Mouse (Mus musculus) splenic B cell, adult 2 months (primary cell): ENCODE data around the gene Asb11.

Source experiments
- DNase-seq: peaks from one replicate; pipeline ENCODE4 v3.0.0-alpha.2; 2011; ENCODE audit warnings: low read depth, low spot score
- H3K27me3 ChIP-seq: 2 replicates; pipeline ENCODE4 v1.6.1; 2012; ENCODE audit warnings: mild to moderate bottlenecking, low read length, moderate library complexity, mixed read lengths; ENCODE audit not compliant: control insufficient read depth, poor library complexity, insufficient read depth, severe bottlenecking
- H3K36me3 ChIP-seq: 2 replicates; pipeline ENCODE4 v1.6.1; 2012; ENCODE audit warnings: mild to moderate bottlenecking, low read length, moderate library complexity, mixed read lengths; ENCODE audit not compliant: control insufficient read depth, poor library complexity, insufficient read depth, severe bottlenecking

The Asb11 gene

DNA sequence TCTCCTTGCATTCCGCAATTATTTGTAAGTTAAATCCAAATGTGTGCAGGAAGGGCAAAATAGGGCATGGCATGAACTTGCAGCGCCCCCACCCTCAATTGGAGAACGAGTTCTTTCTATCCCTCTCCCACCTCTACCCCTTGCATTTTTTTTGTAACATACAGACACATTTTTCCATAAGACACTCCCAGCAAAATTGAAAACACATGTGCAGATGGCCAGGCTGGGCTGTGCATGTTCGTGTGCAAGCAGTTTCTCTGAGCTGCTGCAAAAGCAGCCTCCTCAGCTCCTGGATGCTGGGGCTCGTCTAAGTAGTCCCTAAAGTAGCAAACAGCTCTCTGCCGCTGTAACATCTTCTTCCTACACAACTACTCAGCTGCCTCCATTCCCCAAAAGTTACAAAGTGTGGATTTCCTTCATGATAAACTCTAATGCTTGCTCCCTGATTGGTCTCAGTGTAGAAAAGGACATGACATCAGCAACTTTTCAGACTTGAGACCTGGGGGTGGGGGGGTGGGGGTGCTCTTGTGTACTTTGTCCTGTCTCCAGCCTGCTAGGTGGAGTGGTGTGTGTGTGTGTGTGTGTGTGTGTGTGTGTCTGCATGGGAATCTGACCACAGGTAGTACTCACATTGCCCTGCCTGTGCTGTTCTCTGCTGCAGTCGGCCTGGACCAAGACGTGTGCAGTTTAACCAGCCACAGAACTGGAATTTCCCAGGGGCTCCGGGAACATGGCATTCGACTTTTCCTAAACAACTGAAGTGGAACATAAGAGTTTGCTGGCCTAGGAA, 69.1 kb downstream of the Asb11 start, which contains the start of gene Asb9:
Gene Asb9, plus strand, starts transcription at position 619 of the 790 bp plus-strand sequence.
- H3K36me3 ChIP-seq, result no peaks in the 10 kb centered on the region
- H3K27me3 ChIP-seq, result no peaks in the 10 kb centered on the region
- no peak for DNase-seq

DNA sequence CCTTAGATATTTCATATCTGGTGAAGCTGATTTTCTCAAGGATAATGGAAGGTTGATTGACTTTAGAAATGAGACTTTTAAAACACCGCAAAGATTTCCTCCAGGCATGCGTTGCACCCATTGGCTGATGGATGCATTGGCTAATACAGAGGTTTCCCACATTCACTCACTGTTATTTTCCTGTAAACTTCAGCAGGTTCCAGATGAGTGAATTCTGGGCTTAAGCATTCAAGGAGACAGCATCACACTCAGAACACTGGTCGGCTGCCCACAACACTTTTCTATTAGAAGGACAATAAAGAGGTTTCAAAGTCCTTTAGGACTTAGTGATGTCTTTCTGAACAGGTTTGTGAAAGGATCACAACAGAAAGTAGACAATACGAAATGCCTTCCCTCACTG, 70.3 kb downstream of the Asb11 start:
- Histone ChIP-seq H3K36me3 (no peaks in the 10 kb centered on the region), H3K27me3 (no peaks in the 10 kb centered on the region)
- no peak for DNase-seq

DNA sequence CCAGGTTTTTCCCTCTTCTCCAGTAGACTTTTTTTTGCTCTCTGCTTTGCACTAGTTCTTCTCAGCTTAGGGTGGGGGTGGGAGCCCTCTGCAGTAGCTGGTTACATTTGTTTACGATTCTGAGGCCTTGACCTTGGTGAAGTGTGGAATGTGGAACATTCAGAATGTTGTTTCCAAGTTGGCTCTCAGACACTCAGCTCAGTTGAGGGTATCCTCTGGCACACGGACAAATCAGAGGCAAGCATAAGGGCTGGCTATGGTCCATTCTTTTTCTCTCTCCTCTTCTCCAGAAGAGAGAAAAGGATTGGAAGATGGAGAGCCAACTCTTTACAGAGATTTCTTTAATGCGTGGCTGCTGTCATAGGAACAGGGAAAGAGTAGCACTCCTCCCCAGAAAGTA, 71.9 kb downstream of the Asb11 start:
- Histone ChIP-seq H3K27me3 (no peaks in the 10 kb centered on the region), H3K36me3 (no peaks in the 10 kb centered on the region)
- DNase-seq, result no peak
